Mouse (Mus musculus) heart, postnatal 0 days (tissue): ENCODE measurements around the gene Nup107.

ENCODE experiments used
- CTCF ChIP-seq: IDR thresholded peaks from 2 replicates; pipeline ENCODE4 v1.5.1; 2016; ENCODE audit warnings: antibody characterized with exemption, control low read depth, low read depth
- EP300 ChIP-seq: IDR thresholded peaks from 2 replicates; pipeline ENCODE4 v1.6.1; 2016; ENCODE audit warnings: antibody characterized with exemption, low read depth

GRCm38 (mm10) chr10:117830797-117831196 is 38.3 kb upstream of the Nup107 start:
- TF ChIP-seq EP300 (no peak), CTCF (no peak)
